Mouse (Mus musculus) lung, postnatal 4 days (tissue): ENCODE results near the gene BC049730.
"Not testable (repeated sequence)": the region's sequence is repeated elsewhere in the genome, so short reads cannot be mapped to it uniquely, and the experiment has no call there.

Experiments
- DNase-seq, 2 experiments: peaks; one replicate each; pipeline ENCODE4 v3.0.0; 2021

BC049730 gene

GRCm38 (mm10) chr7:24708832-24709292 lies at the start of gene BC049730:
Gene BC049730 (plus strand): TSS chr7:24709242.
- no peak for DNase-seq

DNA sequence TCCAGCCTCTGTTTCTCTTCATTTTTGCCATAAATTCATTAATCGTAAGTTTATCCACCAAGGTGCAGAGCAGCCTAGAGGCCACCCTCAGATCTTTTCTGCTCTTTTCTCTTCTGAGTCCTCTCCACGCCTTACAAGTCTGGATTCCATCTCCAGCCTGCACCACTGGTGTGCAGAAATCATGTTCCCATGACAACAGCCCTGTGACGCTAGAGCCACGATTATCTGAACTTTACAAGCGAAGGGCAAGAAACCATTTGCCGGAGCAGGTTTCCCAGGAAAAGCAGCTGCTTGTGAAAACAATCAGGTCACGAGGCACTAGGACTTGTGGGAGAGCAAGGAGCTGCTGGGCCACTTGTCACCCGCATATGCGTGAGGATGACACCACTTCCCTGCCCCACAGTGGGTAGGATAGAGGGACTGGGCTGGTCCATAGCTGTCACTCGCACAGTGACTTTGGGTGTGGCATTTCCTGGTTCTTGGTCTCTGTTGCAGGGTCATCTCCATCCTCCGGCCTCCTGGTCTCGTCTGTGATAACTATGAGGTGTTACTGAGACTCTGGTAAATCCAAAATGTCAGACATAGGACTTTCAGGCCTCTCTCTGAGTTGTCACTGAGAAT lies 49.2 kb upstream of the BC049730 start:
- DNase-seq = no peak

DNA sequence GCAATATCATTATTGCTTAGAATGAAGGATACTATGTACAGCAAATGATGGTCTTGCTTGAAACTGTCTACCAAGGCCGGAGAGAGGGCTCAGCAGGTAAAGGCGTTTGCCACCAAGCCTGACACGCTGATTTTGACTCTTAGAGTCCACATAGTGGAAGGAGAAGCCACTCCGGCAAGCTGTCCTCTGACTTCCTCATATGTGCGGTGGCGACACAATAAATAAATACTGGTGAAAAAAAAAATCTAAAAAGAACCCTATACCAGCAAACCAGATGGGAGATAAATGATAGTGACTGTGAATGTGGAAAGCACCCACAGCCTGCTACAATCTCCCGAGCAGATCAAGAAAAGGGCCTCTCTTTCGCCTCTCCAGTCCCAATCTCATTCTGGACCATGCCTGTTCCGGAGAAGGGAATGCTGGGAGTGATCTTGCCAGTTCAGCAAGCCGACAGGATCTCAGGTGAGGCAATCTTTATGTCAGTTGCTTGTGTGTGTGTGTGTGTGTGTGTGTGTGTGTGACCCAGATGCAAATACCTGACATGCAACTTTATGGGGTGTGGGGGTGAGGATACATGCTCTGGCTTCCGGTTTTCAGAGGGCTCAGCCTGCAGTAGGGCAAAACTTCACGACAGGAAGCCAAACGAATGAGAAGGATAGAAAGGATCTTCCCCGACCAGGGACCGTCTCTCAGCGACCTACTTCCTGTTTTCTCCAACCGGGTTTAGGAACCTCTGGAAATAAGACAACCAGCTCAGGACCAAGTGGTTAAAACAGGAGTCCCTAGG lies 47.7 kb upstream of the BC049730 start:
- no peak for DNase-seq

GRCm38 (mm10) chr7:24662575-24662974 lies 46.5 kb upstream of the BC049730 start:
- peak; percentile 39 to 67 for DNase-seq

DNA sequence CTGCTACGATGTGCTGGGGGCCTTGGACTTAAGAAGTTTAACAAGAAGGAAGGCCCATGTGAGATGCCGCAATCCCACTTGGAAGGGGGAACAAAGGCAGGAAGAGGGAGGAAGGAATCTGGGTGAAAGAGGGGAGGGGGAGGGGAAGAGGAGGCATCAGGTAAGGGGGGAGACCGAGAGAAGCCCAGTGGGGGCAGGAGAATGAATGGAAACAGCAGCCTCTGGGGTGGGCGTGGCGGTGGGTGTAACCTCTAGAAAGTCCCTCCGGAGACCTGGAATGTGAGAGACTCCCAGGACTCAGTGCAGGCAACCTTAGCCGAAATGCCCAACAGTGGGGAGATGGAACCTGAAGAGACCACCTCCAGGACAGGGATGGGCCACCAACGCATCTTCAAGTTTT lies 44.7 kb upstream of the BC049730 start:
- DNase-seq = no peak

DNA sequence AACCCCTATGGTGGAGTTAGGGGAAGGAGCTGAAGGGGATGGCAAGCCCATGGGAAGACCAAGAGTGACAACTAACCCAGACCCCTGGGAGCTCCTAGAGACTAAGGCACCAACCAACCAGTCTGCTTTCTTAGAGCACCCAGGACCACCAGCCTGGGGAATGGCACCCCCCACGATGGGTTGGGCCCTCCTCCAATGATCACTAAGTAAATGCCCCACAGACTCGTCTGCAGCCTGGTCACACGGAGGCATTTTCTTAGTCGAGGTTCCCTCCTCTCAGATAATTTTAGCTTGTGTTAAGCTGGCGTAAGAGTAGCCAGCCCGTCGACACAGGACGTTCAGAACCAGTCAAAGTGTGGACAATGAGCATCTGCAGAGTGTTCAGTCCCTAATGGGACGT lies 44.1 kb upstream of the BC049730 start:
- no peak for DNase-seq

DNA sequence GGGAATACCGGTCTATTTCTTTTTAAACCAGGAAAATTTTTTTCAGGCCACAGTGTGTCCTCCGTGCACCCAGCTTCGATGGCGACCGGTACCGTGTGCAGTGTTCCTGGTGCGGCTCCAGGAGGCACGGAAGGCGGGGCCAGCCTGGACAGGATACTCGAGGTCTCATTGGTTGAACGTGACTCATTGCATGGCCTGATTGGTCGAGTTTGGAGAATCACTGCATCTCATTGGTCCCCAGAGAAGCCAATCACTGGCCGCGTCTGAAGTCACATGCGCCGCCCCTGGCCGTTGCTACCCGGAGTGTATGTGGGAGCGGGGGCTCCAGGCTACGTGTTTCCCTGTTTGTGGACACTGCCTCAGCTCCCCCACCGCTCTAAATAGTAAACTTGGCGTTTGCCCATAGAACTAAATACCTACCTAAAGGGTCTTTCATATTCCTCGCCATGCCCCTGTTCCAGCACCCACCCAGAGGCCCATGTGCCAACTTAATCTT lies 37.0 kb upstream of the BC049730 start:
- DNase-seq = no peak

DNA sequence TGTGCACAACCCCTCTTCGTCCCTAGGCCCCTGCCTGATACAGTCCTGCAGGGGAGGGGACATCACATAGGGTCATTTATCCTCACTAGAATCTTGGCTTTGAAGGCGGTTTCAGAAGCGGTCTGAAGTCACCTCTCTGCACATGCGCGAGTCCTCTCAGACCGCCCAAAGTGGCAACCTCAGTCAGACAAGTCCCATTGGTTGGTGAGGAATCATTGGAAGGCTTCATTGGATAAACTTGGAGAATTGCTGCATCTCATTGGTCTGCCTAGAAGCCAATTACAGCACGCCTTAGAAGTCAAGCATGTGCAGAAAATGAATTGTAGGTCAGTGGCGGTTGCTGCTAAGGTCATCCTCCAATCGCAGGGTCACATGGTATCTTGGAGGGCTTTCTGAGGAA lies 32.5 kb upstream of the BC049730 start, which contains the start of gene Tex101:
Tex101 (minus strand) TSS at position 101 of the 400 bp plus-strand sequence.
- DNase-seq = no peak

DNA sequence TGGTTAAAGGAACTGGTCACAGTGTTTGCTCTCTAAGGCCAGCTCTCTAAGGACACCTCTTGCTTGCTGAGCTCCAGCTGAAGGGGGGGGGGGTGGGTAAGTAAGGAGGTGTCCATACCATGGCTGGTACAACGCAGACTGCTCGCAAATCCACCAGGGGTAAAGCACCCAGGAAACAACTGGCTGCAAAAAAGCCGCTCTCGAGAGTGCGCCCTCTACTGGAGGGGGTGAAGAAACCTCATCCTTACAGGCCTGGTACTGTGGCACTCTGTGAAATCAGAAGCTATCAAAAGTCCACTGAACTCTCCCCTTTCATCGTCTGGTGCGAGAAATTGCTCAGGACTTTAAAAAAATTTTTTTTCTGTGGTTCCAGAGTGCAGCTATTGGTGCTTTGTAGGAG lies 24.9 kb upstream of the BC049730 start:
- DNase-seq = peak in 1 of 2 experiments; percentile 13

- not testable (repeated sequence) for DNase-seq
Measured at GRCm38 (mm10) chr7:24687519-24687918, 21.5 kb upstream of the BC049730 start.

GRCm38 (mm10) chr7:24692693-24693092 lies 16.3 kb upstream of the BC049730 start:
- not testable (repeated sequence) for DNase-seq

- DNase-seq = not testable (repeated sequence)
Measured at GRCm38 (mm10) chr7:24697891-24698290, 11.2 kb upstream of the BC049730 start.

DNA sequence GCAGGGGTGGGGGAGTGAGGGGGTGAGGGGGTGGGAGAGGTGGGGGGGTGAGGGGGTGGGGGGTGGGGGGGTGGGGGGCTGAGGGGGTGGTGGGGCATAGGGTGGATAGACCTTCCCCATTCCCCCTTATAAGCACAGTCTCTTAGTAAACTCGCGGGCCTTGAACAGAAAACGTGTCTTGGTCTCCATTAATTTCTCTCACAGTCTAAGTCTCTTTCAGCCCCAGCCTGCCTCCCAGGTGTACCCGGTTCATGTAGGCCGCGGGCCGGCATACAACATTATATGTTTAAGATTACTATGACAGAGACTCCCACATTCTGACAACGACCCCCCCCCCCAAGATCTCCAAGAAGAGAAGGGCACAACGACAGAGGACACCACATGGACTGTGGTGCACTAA lies 6.2 kb upstream of the BC049730 start:
- DNase-seq = not testable (repeated sequence)

DNA sequence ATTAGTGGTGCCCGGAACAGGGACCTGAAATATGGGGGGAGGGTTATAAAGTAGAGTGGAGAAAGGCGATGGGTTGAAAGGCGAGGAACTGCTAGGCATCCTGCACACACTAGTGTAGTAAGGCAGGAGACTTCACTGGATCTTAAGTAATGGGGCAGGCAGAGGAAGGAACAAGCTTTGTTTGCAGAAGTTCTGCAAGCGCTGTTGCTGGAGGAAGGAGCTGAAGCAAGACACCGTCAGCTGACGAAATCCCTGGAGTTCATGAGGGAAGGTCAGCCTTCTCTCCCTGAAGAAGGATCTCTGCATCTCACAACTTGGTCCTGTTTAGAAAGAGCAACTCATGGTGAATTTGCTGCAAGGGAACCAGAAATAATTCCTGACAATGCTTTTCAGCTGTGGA lies 6.0 kb downstream of the BC049730 start:
- DNase-seq = peak in 1 of 2 experiments; percentile 27

DNA sequence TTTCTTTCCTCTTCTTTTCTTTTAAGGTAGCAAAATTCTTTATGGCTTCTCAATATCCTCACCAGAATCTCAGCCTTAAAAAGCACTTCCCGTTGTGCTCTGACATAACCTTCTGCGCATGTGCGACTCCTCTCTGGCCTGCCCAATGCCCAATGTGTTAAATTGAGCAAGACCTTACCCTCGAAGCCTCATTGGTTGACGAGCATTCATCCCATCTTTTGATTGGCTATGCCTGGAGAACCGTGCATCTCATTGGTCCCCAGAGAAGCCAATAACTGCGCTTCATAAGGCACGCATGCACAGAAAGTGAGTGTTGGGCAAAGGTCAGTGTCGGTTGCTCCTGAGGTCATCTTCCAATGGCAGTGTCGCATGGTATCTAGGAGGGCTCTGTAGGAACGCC lies 17.8 kb downstream of the BC049730 start, which contains the start of gene Gm4763:
Gm4763 (minus strand) TSS at position 101 of the 400 bp plus-strand sequence.
- DNase-seq = not testable (repeated sequence)

- DNase-seq = peak; percentile 20 to 37
Measured at GRCm38 (mm10) chr7:24735970-24736670, 27.1 kb downstream of the BC049730 start.

GRCm38 (mm10) chr7:24750695-24751094 lies 41.7 kb downstream of the BC049730 start:
- DNase-seq = no peak

DNA sequence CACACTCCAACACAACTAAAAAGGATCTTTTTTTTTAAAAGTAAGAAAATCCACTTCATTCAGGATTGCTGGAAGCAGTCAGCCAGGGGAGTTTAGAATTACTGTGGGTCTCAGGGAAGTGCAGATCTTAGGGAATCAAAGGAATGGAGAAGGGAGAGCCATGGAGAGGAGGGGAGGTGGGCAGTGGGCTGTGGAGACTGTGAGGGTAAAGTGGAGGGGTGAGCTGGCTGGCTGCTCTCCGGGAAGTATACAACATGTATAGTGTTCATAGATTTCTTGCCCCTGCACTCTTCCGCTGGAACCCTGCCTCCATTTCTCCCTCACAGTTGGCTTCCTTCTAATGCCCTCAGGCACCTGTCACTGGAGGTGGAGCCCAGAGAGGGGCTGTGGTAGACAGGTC lies 42.6 kb downstream of the BC049730 start:
- no peak for DNase-seq

- no peak for DNase-seq
Measured at GRCm38 (mm10) chr7:24753476-24753875, 44.4 kb downstream of the BC049730 start.

DNA sequence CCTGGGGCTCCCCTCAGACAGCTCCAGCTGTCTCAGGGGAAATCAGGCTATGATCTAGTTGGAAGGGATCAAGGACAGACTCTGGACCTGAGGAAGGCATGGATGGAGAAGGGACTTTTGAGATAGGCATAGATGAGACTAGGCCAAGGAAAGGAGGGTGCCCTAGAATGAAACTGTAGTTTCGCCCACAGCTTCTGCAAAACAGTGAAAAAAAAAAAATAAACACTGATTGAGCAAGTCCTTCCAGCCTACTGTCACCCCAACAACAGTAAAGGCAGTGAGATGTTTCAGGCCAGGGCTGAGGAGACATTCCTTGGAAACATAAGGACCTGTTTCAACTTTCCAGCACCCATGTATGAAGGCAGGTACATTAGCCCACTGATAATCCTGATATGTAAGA lies 49.5 kb downstream of the BC049730 start:
- no peak for DNase-seq

DNA sequence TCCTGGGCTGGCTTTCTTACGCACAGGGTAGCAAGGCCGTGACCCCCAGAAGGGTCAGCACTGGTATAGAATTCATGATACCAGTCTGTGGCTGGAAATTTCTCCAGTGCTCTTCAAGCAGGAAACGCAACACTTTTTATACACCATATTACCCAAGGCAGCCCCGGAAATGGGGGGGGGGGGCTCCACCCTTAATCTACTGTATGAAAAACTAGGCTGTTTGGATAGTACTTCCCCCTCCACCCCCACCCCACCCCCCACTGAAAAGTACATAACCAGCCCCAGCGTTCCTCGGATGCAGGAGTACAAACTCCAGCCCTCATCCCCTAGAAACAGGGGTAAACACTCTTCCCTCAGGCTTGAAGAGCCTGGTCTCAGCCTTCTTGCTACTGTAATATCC lies 51.2 kb downstream of the BC049730 start, which contains the start of gene Cd177:
Cd177 (minus strand) TSS at position 101 of the 400 bp plus-strand sequence.
- no peak for DNase-seq

- DNase-seq = peak in 1 of 2 experiments; percentile 8
Measured at GRCm38 (mm10) chr7:24761161-24761560, 52.1 kb downstream of the BC049730 start.

- peak in 1 of 2 experiments; percentile 6 for DNase-seq
Measured at GRCm38 (mm10) chr7:24762574-24762973, 53.5 kb downstream of the BC049730 start.
